Mouse (Mus musculus) lung, postnatal 0 days (tissue): ENCODE data around the gene Amdhd1.

Experiments used
- CTCF ChIP-seq: IDR thresholded peaks from 2 replicates; pipeline ENCODE4 v1.5.1; 2016; ENCODE audit warnings: antibody characterized with exemption, mild to moderate bottlenecking
- EP300 ChIP-seq: IDR thresholded peaks from 2 replicates; pipeline ENCODE4 v1.6.1; 2016; ENCODE audit warnings: antibody characterized with exemption, mild to moderate bottlenecking, control low read depth

GRCm38 (mm10) chr10:93520994-93521393 is 18.8 kb downstream of the Amdhd1 start:
- TF ChIP-seq CTCF = no peak
- TF ChIP-seq EP300 = no peak
